Mouse (Mus musculus): ENCODE data around the gene Mctp2.
A peak's percentile ranks its signal among the peaks of the same experiment; 100 is the strongest.

The Mctp2 gene

DNA sequence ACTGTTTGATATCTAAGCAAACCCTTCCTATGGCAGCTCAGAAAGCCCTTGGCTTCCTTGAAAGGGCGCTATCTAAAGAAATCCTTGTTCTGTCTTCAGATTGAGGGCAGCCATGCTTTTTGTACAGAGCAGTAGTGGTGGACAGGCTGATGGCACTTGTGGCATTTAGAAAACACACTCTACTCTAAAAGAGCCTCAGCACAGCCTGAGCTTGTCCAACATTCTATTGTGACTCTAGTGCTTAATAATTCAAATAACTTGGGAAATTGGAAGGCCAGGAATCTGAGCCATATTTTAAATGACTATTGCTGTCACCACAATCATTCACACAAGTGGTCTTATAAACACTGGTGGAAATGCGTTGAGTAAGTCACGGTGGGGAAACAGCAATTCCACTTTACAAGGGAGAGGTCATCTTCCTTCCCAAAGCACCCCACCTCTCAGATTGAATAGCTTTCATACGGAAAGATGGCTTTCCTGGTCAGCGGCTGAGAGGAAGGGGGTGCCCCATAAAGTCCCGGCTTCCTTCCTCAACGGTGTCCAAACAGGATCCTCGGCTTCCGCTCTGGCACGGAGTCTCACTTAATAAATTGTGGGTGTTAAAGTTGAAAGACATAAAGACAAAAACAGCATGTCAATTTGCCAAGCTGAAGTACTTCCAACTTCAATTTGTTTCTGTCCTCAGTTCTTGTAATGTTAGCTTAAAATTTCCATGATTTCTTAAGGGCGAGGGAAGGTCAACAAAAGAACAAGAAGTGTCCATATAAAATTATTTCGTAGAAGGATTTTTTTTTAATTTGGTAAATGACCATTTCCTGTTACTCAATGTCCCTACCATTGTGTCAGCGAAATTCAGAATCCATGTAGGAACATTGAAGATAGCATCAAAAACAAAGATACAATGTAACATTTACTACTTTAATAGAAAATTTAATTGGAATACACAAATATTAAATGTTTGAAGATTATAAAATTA, 140.4 kb downstream of the Mctp2 start:
- DNase-seq (ENCODE audit: low spot score), result no peak

- no peak for DNase-seq (ENCODE audit: low spot score)
Measured at GRCm38 (mm10) chr7:72162256-72162655, 144.2 kb downstream of the Mctp2 start.

- no peak for DNase-seq (ENCODE audit: low spot score)
Measured at GRCm38 (mm10) chr7:72159513-72160063, 146.8 kb downstream of the Mctp2 start.

GRCm38 (mm10) chr7:72150799-72151708, 155.4 kb downstream of the Mctp2 start:
- no peak for DNase-seq (ENCODE audit: low spot score)

DNA sequence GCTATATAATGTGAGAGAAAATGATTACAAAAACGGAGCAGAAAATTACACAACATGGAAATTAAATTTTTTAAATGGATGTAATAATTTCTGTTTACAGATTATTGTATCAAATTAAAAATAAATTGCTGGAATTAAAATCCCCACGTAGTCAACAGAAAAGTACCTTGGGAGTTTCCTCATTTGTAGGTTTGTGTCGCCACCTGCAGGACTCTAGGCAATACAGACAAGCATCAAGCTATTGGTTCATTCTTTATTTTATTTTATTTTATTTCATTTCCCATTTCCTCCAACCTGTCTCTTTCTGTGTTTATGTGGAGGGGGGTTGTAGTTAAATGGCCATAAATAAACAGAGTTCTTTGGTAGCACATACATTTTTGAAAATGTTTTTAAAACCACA, 157.3 kb downstream of the Mctp2 start:
- DNase-seq (ENCODE audit: low spot score), result peak; percentile 21

DNA sequence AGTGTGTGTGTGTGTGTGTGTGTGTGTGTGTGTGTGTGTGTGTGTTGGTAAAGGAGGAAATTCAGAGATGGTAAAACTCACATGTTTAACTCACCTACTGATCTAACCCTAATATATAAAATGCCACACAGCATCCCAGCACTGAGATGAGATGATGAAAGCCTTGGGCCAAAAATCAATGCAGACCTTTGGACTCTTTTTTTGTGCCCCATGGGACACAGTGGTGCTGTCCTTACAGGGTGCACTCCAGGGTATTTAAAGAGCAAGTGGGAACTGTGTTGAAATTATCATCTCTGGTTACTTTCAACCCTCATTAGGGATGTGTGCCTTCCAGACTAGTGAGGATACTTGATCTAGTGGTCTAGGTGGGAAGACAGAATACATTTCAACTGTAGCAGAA, 159.6 kb downstream of the Mctp2 start:
- no peak for DNase-seq (ENCODE audit: low spot score)

DNA sequence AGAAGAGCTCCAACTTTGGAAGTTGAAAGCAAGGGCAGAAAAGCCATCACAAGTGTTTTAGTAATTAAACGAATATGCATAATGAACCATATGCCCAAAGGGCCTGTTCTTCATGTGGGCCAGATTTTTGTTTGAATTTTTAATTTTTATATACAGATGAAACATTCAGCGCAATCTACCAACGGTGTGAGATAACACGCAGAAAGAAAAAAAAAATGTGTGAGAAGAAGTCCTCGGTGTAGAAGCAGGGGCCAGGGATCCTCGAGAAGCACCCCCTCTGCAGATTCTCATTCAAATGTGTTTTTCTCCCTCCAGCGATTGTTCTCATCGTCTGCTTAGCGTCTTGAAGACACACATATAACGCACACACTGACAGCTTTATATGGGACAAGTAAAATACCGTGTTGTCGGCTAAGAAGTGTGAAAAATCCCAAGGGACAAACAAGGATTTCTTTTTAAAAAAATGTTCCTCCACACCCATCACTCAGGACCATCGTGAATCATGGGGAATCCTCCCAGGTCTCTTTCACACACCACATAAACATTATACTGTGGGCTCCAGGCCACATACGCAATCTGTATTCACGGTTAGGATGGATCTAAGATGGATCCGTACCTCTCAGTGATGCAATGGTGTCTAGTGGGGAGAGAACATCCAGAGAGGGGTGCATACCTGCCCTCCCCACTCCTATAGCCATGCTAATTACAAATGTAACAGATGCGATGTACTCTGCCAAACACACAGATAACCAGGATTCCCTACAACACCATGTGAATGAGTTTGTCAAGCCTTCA, 160.5 kb downstream of the Mctp2 start:
- DNase-seq (ENCODE audit: low spot score), result no peak

GRCm38 (mm10) chr7:72138701-72139100, 167.7 kb downstream of the Mctp2 start:
- DNase-seq (ENCODE audit: low spot score), result no peak

- DNase-seq (ENCODE audit: low spot score), result no peak
Measured at GRCm38 (mm10) chr7:72120986-72121385, 185.4 kb downstream of the Mctp2 start.

- no peak for DNase-seq (ENCODE audit: low spot score)
Measured at GRCm38 (mm10) chr7:72119713-72120112, 186.7 kb downstream of the Mctp2 start.

DNA sequence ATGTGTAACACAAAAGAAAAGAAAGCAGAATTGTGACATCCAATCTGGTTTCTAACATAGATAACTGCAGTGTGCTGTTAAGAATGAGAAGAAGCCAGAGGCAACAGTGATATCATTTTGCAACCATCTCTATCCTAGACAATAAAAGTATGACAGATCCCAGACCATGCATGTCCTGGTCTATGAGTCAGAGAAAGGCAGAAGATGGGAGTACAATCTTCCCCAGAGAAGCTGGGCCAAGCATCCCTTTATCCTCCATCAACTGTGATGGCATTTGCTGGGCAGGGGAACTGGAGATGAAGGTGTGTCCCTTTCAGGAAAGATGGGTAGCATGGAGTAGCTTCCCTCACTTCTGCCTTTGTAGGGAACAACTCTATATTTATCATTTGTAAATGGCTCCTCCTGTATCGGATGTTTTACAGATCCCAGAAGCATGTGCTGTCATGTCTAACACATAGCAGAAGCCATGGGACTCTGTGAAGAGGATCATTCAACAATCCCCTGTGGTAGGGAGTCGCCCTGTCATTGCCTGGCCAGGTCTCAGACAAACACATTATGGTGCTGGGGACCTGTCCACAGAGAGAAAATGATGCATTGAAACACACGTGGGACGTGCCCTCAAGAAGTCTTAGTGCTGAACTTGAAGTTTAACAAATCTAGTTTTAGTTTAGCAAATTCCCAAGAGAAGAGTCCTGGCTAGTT, 188.9 kb downstream of the Mctp2 start:
- DNase-seq (ENCODE audit: low spot score), result no peak

DNA sequence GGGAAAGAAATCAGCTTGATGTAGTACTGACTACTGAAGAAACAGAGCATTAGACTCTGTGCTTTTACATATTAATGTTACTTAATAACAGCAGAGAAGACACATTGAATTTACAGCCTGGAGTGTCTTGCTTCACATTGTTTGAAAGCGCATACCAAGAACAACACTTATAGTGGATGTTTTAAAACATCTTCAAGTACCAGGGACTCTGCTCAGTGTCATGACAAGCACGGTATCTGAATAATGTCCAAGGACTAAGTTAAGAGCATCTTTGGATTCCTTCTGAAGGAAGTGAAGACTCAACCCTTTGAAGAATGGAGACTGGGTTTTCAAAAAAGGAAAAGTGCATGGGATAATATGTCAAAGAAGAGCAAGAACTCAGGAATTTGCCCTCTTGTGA, 191.3 kb downstream of the Mctp2 start:
- no peak for DNase-seq (ENCODE audit: low spot score)

DNA sequence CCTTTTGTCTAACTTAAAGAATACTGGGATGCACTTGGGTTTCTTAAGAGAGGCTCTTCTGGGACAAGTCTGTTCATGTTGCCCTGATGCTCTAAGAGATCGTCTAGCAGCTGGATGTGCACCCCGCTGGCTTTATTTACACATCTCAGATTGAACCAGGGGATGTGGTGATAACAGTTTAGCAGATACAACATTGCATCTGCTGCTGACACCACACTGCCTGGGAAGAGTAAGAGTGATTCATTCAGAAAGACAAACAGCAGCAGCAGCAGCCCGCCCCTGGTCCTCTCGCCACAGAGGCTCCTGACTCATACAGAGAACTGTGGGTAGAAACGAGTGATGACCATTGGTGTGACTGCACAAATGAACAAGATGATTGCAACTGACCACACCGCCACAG, 195.8 kb downstream of the Mctp2 start:
- no peak for DNase-seq (ENCODE audit: low spot score)

GRCm38 (mm10) chr7:72108639-72109399, 197.6 kb downstream of the Mctp2 start:
- no peak for DNase-seq (ENCODE audit: low spot score)

DNA sequence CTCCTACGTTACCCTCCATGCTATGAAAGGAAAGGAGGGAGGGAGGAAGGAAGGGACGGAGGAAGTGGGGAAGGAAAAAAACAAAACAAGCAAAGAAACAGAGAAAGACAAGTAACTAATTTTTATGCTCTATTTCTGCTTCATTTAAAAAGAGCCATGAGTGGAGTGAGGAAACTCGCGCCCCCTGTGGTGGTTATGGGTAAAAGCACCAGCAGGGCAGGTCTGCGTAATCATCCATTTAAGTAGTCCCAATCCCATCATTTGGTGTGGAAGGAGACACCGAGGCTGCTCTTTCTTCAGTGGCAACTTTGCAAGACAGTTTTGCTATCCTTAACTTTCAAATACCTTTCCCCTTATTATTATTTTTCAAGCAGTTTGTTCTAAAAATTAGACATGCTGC, 202.2 kb downstream of the Mctp2 start:
- no peak for DNase-seq (ENCODE audit: low spot score)

GRCm38 (mm10) chr7:72103654-72104053, 202.8 kb downstream of the Mctp2 start:
- DNase-seq (ENCODE audit: low spot score), result no peak

- DNase-seq (ENCODE audit: low spot score), result no peak
Measured at GRCm38 (mm10) chr7:72100683-72101082, 205.7 kb downstream of the Mctp2 start.

DNA sequence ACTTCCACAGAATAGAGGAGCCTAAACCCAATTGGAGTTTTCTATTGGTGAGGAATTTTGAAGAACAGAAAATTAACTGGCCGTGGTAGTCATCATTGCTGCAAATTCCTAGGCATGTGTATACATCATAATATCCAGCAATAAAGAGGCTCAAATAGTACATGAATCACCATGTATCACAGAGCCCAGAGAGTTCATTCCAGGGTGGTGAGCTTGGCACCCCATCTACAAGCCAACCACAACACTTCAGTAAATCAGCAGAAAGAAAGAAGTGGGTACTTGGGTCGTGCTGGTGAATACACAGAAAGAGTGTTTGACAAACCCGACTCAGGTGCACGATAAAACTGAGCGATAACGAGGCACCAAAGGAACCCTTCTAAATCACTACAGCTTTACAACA, 207.8 kb downstream of the Mctp2 start:
- DNase-seq (ENCODE audit: low spot score), result no peak

GRCm38 (mm10) chr7:72096973-72097372, 209.4 kb downstream of the Mctp2 start:
- DNase-seq (ENCODE audit: low spot score), result no peak

- DNase-seq (ENCODE audit: low spot score), result no peak
Measured at GRCm38 (mm10) chr7:72096433-72096832, 210.0 kb downstream of the Mctp2 start.
